Mouse (Mus musculus): ENCODE data around the gene H2-DMb1. TPM values are rescaled to one million over a fixed set of nuclear protein-coding genes. Genes with fewer than 3 reads are reported as not detected.

H2-DMb1 gene
- polyA plus RNA-seq, 1 experiment from 2014 or later = 3.7 TPM

- peak overlapping the region; percentile 25; the same call in 1 of the 2 replicates for H3K4me2 ChIP-seq (ENCODE audit: low read depth, low read length)
- no peak overlapping the region for H3K27ac ChIP-seq (ENCODE audit: low read length)
- H3K4me1 ChIP-seq (replicated peaks; ENCODE audit: control insufficient read depth, insufficient read depth, low read length) = peaks cover 20% of the 10 kb centered on the region
- H3K9ac ChIP-seq (ENCODE audit: low read length) = peak overlapping the region; percentile 21; the same call in 1 of the 2 replicates
- no peak overlapping the region for H3K4me3 ChIP-seq (ENCODE audit: low read length)
- 14% methylated on average over 18 of the region's 18 CpGs for WGBS
- H3K9me3 ChIP-seq (ENCODE audit: control insufficient read depth, low read length) = no peaks in the 10 kb centered on the region
- ATAC-seq (ENCODE audit: low read depth) = peak; percentile 39; the same call in 1 of the 2 replicates
- H3K36me3 ChIP-seq (ENCODE audit: control insufficient read depth, insufficient read depth, low read length) = no peaks in the 10 kb centered on the region; the same call in 1 of the 2 replicates
- H3K27me3 ChIP-seq (ENCODE audit: control insufficient read depth, insufficient read depth, low read depth, low read length) = no peaks in the 10 kb centered on the region
Measured at GRCm38 (mm10) chr17:34128944-34129791, 23.7 kb upstream of the H2-DMb1 start.

- ATAC-seq (ENCODE audit: low read depth) = no peak
Measured at GRCm38 (mm10) chr17:34130073-34130947, 22.6 kb upstream of the H2-DMb1 start.

GRCm38 (mm10) chr17:34131911-34132310, 21.0 kb upstream of the H2-DMb1 start:
- ATAC-seq (ENCODE audit: low read depth) = no peak
- no peak overlapping the region for H3K4me3 ChIP-seq (ENCODE audit: low read length)
- H3K36me3 ChIP-seq (ENCODE audit: control insufficient read depth, insufficient read depth, low read length) = no peaks in the 10 kb centered on the region
- no peak overlapping the region for H3K4me2 ChIP-seq (ENCODE audit: low read depth, low read length)
- H3K27ac ChIP-seq (ENCODE audit: low read length) = no peak overlapping the region
- no peaks in the 10 kb centered on the region for H3K9me3 ChIP-seq (ENCODE audit: control insufficient read depth, low read length)
- WGBS = 80% methylated on average over 7 of the region's 7 CpGs
- peaks cover 17% of the 10 kb centered on the region for H3K4me1 ChIP-seq (replicated peaks; ENCODE audit: control insufficient read depth, insufficient read depth, low read length)
- no peak overlapping the region for H3K9ac ChIP-seq (ENCODE audit: low read length)
- H3K27me3 ChIP-seq (ENCODE audit: control insufficient read depth, insufficient read depth, low read depth, low read length) = no peaks in the 10 kb centered on the region

More at GRCm38 (mm10) chr17:34130073-34130947, 22.6 kb upstream of the H2-DMb1 start:
- no peaks in the 10 kb centered on the region for H3K27me3 ChIP-seq (ENCODE audit: control insufficient read depth, insufficient read depth, low read depth, low read length)
- no peak overlapping the region for H3K9ac ChIP-seq (ENCODE audit: low read length)
- no peaks in the 10 kb centered on the region for H3K9me3 ChIP-seq (ENCODE audit: control insufficient read depth, low read length)
- WGBS = 58% methylated on average over 19 of the region's 19 CpGs
- H3K4me1 ChIP-seq (replicated peaks; ENCODE audit: control insufficient read depth, insufficient read depth, low read length) = peaks cover 20% of the 10 kb centered on the region
- no peak overlapping the region for H3K27ac ChIP-seq (ENCODE audit: low read length)
- no peak overlapping the region for H3K4me2 ChIP-seq (ENCODE audit: low read depth, low read length)
- H3K4me3 ChIP-seq (ENCODE audit: low read length) = no peak overlapping the region
- H3K36me3 ChIP-seq (ENCODE audit: control insufficient read depth, insufficient read depth, low read length) = no peaks in the 10 kb centered on the region; the same call in 1 of the 2 replicates

GRCm38 (mm10) chr17:34133289-34133688, 19.6 kb upstream of the H2-DMb1 start:
- Histone ChIP-seq H3K4me3 (ENCODE audit: low read length) (no peak overlapping the region), H3K9ac (ENCODE audit: low read length) (no peak overlapping the region), H3K27me3 (ENCODE audit: control insufficient read depth, insufficient read depth, low read depth, low read length) (peaks cover 6% of the 10 kb centered on the region), H3K4me2 (ENCODE audit: low read depth, low read length) (no peak overlapping the region), H3K36me3 (ENCODE audit: control insufficient read depth, insufficient read depth, low read length) (no peaks in the 10 kb centered on the region), H3K27ac (ENCODE audit: low read length) (no peak overlapping the region), H3K9me3 (ENCODE audit: control insufficient read depth, low read length) (no peaks in the 10 kb centered on the region), H3K4me1 (replicated peaks; ENCODE audit: control insufficient read depth, insufficient read depth, low read length) (peaks cover 10% of the 10 kb centered on the region)
- no peak for ATAC-seq (ENCODE audit: low read depth)
- 69% methylated on average over 11 of the region's 11 CpGs for WGBS

- no peak overlapping the region for H3K27ac ChIP-seq (ENCODE audit: low read length)
- no peak overlapping the region for H3K9ac ChIP-seq (ENCODE audit: low read length)
- H3K36me3 ChIP-seq (ENCODE audit: control insufficient read depth, insufficient read depth, low read length) = no peaks in the 10 kb centered on the region
- H3K9me3 ChIP-seq (ENCODE audit: control insufficient read depth, low read length) = no peaks in the 10 kb centered on the region
- peaks cover 15% of the 10 kb centered on the region for H3K27me3 ChIP-seq (ENCODE audit: control insufficient read depth, insufficient read depth, low read depth, low read length)
- 76% methylated on average over 3 of the region's 3 CpGs for WGBS
- no peak for ATAC-seq (ENCODE audit: low read depth)
- H3K4me1 ChIP-seq (replicated peaks; ENCODE audit: control insufficient read depth, insufficient read depth, low read length) = peaks cover 1% of the 10 kb centered on the region
- H3K4me3 ChIP-seq (ENCODE audit: low read length) = no peak overlapping the region
- H3K4me2 ChIP-seq (ENCODE audit: low read depth, low read length) = no peak overlapping the region
Measured at GRCm38 (mm10) chr17:34134451-34134850, 18.4 kb upstream of the H2-DMb1 start.

- Histone ChIP-seq H3K4me2 (ENCODE audit: low read depth, low read length) (peak overlapping the region; percentile 64), H3K36me3 (ENCODE audit: control insufficient read depth, insufficient read depth, low read length) (no peaks in the 10 kb centered on the region), H3K4me3 (ENCODE audit: low read length) (peak overlapping the region; percentile 40), H3K9ac (ENCODE audit: low read length) (0 out of 2 replicates have a peak overlapping the region, but pooled peaks have one; percentile 12), H3K27ac (ENCODE audit: low read length) (no peak overlapping the region), H3K9me3 (ENCODE audit: control insufficient read depth, low read length) (no peaks in the 10 kb centered on the region), H3K4me1 (replicated peaks; ENCODE audit: control insufficient read depth, insufficient read depth, low read length) (peaks cover 9% of the 10 kb centered on the region), H3K27me3 (ENCODE audit: control insufficient read depth, insufficient read depth, low read depth, low read length) (peaks cover 23% of the 10 kb centered on the region)
- ATAC-seq (ENCODE audit: low read depth) = peak; percentile 98
- WGBS = 6% methylated on average over 31 of the region's 31 CpGs
Measured at GRCm38 (mm10) chr17:34135297-34136224, 17.3 kb upstream of the H2-DMb1 start.

- Histone ChIP-seq H3K27me3 (ENCODE audit: control insufficient read depth, insufficient read depth, low read depth, low read length) (peaks cover 28% of the 10 kb centered on the region), H3K27ac (ENCODE audit: low read length) (no peak overlapping the region)
- 63% methylated on average over 7 of the region's 7 CpGs for WGBS
Measured at GRCm38 (mm10) chr17:34137601-34138000, 15.3 kb upstream of the H2-DMb1 start.

GRCm38 (mm10) chr17:34138655-34139054, 14.2 kb upstream of the H2-DMb1 start:
- no peak for ATAC-seq (ENCODE audit: low read depth)
- Histone ChIP-seq H3K27ac (ENCODE audit: low read length) (no peak overlapping the region), H3K36me3 (ENCODE audit: control insufficient read depth, insufficient read depth, low read length) (no peaks in the 10 kb centered on the region), H3K4me2 (ENCODE audit: low read depth, low read length) (no peak overlapping the region), H3K4me1 (replicated peaks; ENCODE audit: control insufficient read depth, insufficient read depth, low read length) (peaks cover 17% of the 10 kb centered on the region), H3K4me3 (ENCODE audit: low read length) (no peak overlapping the region), H3K27me3 (ENCODE audit: control insufficient read depth, insufficient read depth, low read depth, low read length) (peaks cover 28% of the 10 kb centered on the region), H3K9me3 (ENCODE audit: control insufficient read depth, low read length) (no peaks in the 10 kb centered on the region), H3K9ac (ENCODE audit: low read length) (no peak overlapping the region)
- WGBS = 70% methylated on average over 7 of the region's 7 CpGs

More at GRCm38 (mm10) chr17:34137601-34138000, 15.3 kb upstream of the H2-DMb1 start:
- H3K4me2 ChIP-seq (ENCODE audit: low read depth, low read length) = no peak overlapping the region
- H3K36me3 ChIP-seq (ENCODE audit: control insufficient read depth, insufficient read depth, low read length) = no peaks in the 10 kb centered on the region
- H3K4me1 ChIP-seq (replicated peaks; ENCODE audit: control insufficient read depth, insufficient read depth, low read length) = peaks cover 10% of the 10 kb centered on the region
- ATAC-seq (ENCODE audit: low read depth) = no peak
- H3K4me3 ChIP-seq (ENCODE audit: low read length) = no peak overlapping the region
- no peak overlapping the region for H3K9ac ChIP-seq (ENCODE audit: low read length)
- H3K9me3 ChIP-seq (ENCODE audit: control insufficient read depth, low read length) = no peaks in the 10 kb centered on the region

All from lung, embryonic 16.5 days (tissue).